Mouse (Mus musculus) brain, embryonic 14.5 days (tissue): ENCODE data around the gene Lsamp.

ENCODE experiments used
- CTCF ChIP-seq: fragments of 200-500 bp; IDR thresholded peaks from 2 replicates; pipeline ENCODE4 v1.5.1; 2012; ENCODE audit warnings: inconsistent platforms, mild to moderate bottlenecking, moderate library complexity, borderline replicate concordance; ENCODE audit not compliant: insufficient read depth, insufficient read length; ENCODE audit errors: extremely low read depth
- POLR2A ChIP-seq: fragments of 200-500 bp; IDR thresholded peaks from 2 replicates; pipeline ENCODE4 v1.6.1; 2012; ENCODE audit warnings: mild to moderate bottlenecking, inconsistent platforms, borderline replicate concordance; ENCODE audit not compliant: poor library complexity, insufficient read depth, insufficient read length, severe bottlenecking; ENCODE audit errors: extremely low read depth

DNA sequence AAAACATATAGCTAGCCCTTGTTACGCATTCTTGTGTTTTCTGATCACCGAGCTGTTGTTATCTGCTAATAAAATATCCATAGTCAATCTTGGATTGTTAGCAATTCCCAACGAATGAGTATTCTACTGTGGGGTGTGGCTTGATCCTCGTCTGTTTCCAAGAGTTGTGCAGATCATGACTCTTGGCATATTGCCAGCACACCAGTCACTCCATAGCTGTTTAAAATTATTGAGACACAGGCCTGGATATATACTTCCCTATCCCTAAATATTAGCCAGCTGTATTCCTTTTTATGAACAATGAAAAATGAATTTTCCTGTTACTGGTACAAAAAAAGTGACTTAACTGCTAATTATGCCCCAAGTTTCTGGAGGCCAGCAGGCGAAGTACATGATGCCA lies 897.8 kb downstream of the Lsamp start:
- TF ChIP-seq CTCF, result no peak
- TF ChIP-seq POLR2A, result no peak
